Mouse (Mus musculus) lung, embryonic 14.5 days (tissue): ENCODE results near the gene Atrip. TPM values are rescaled to one million over a fixed set of nuclear protein-coding genes. Genes with fewer than 3 reads are reported as not detected.
A peak's percentile ranks its signal among the peaks of the same experiment; 100 is the strongest.

ENCODE experiments used
- ATAC-seq: fragments of 200-750 bp; cut with Nextera tagmentation; 2 replicates; pipeline ENCODE4 v1.8.0; 2017; ENCODE audit warnings: mild to moderate bottlenecking, moderate TSS enrichment, moderate library complexity; ENCODE audit not compliant: insufficient read depth
- DNase-seq: peaks from one replicate; pipeline ENCODE4 v3.0.0-alpha.2; 2015
- H3K27ac ChIP-seq: fragments of 300-500 bp; sonication (generic); 2 replicates; pipeline ENCODE4 v1.5.1; 2014; ENCODE audit warnings: low read depth, mild to moderate bottlenecking, moderate library complexity
- H3K27me3 ChIP-seq: fragments of 300-500 bp; sonication (generic); 2 replicates; pipeline ENCODE4 v1.6.1; 2014; ENCODE audit warnings: low read length, control low read depth; ENCODE audit not compliant: insufficient read depth
- H3K36me3 ChIP-seq: fragments of 300-500 bp; sonication (generic); 2 replicates; pipeline ENCODE4 v1.6.1; 2014; ENCODE audit warnings: control low read depth; ENCODE audit not compliant: insufficient read depth
- H3K4me1 ChIP-seq: fragments of 300-500 bp; sonication (generic); 2 replicates; pipeline ENCODE4 v1.6.1; 2014; ENCODE audit warnings: antibody characterized with exemption, control low read depth; ENCODE audit not compliant: insufficient read depth
- H3K4me2 ChIP-seq: fragments of 300-500 bp; sonication (generic); 2 replicates; pipeline ENCODE4 v1.6.1; 2014; ENCODE audit warnings: mild to moderate bottlenecking
- H3K4me3 ChIP-seq: fragments of 300-500 bp; sonication (generic); 2 replicates; pipeline ENCODE4 v1.5.1; 2014; ENCODE audit warnings: low read depth, low read length
- H3K9ac ChIP-seq: fragments of 300-500 bp; sonication (generic); 2 replicates; pipeline ENCODE4 v1.6.1; 2014
- H3K9me3 ChIP-seq: fragments of 300-500 bp; sonication (generic); 2 replicates; pipeline ENCODE4 v1.6.1; 2016; ENCODE audit warnings: low read depth, low read length, control low read depth
- CTCF ChIP-seq: IDR thresholded peaks from 2 replicates; pipeline ENCODE4 v1.5.1; 2016; ENCODE audit warnings: antibody characterized with exemption, low read depth
- WGBS: fragments of 180-500 bp; shearing (Covaris S2); extraction: QIAGEN DNeasy Blood & Tissue Kit; methylation state at CpG from one replicate; pipeline ENCODE4 v1.1.7; 2014; 5-methylcytosine and 5-hydroxymethylcytosine counted together
- polyA plus RNA-seq: library from polyadenylated mRNA; unstranded; fragments of >200 nt; fragmentation: Nextera tagmentation; extraction: Ambion mirVana; gene quantifications from 2 replicates; pipeline ENCODE4 v1.2.1, GENCODE M21; 2014

The Atrip gene
- polyA plus RNA-seq, 1 experiment from 2014 or later, result 27.6 TPM

DNA sequence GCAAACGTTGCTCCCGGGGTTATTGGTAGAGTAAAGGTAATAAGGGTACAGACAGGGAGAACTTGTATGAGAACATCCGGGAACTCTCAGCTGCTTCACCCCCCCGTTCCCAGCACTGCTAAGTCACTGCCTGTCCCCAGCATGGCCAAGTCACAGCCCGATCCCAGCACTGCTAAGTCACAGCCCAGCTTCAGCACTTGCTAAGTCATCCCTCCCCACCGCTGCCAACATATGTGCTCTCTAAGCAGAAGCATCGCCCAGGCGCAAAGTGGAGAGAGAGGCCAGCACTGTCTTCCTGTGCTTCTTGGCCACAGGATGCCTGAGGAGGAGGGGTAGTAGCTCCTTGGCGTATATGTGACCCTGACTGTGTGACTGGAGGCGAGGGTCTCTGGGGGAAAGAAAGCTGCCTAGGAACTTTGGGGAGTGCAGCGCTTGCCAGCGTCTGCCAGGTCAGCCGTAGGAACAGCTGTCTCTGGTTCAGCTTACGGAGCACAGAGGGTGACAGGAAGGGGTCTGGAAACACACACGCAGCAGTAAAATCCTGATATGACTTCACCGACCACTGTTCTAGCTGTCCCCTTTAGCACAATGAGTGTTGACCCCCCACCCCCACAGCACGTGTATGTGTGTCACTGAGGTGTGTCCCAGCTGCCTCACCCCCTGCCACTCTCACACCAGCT lies 64.1 kb downstream of the Atrip start:
- H3K9ac ChIP-seq, result no peak overlapping the region

GRCm38 (mm10) chr9:109008994-109009635 lies 64.8 kb downstream of the Atrip start:
- WGBS, result 69% methylated on average over 8 of the region's 10 CpGs
- Histone ChIP-seq H3K36me3 (0 out of 2 replicates have a peak, but pooled peaks cover 7% of the 10 kb centered on the region), H3K27ac (no peak overlapping the region), H3K4me3 (no peak overlapping the region), H3K4me1 (no peaks in the 10 kb centered on the region), H3K9ac (no peak overlapping the region), H3K9me3 (no peaks in the 10 kb centered on the region), H3K27me3 (no peaks in the 10 kb centered on the region), H3K4me2 (no peak overlapping the region)
- TF ChIP-seq CTCF, result no peak
- DNase-seq (no peak), ATAC-seq (no peak)

More for the DNA sequence above, 64.1 kb downstream of the Atrip start:
- Histone ChIP-seq H3K9me3 (no peaks in the 10 kb centered on the region), H3K4me1 (no peaks in the 10 kb centered on the region), H3K27ac (no peak overlapping the region), H3K27me3 (no peaks in the 10 kb centered on the region), H3K4me3 (no peak overlapping the region), H3K36me3 (0 out of 2 replicates have a peak, but pooled peaks cover 7% of the 10 kb centered on the region), H3K4me2 (no peak overlapping the region)
- WGBS, result 36% methylated on average over 17 of the region's 17 CpGs
- ATAC-seq (peak; percentile 49; the same call in 1 of the 2 replicates), DNase-seq (peak; percentile 39)
- TF ChIP-seq CTCF, result no peak

DNA sequence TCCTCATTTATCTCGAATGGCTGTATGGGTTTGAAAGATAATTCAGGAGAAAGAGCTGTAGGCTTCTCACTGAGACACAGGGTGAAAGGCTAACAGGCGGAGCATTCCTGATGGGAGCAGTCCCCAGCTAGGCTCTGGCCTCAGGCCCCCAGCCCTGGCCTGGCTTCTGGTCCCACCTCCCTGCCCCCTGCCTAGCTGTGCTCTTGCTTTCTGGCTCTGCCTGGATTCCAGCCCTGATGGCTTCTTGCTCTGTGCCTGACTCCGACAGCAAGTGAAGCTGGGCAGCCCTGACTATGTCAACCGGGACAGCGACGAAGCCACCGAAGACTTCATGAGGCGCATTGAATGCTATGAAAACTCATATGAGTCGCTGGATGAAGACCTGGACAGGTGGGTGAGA lies 65.8 kb downstream of the Atrip start:
- Histone ChIP-seq H3K9me3 (no peaks in the 10 kb centered on the region), H3K27ac (no peak overlapping the region), H3K4me1 (no peaks in the 10 kb centered on the region), H3K4me2 (no peak overlapping the region), H3K36me3 (0 out of 2 replicates have a peak, but pooled peaks cover 7% of the 10 kb centered on the region), H3K9ac (no peak overlapping the region), H3K27me3 (no peaks in the 10 kb centered on the region), H3K4me3 (no peak overlapping the region)
- 82% methylated on average over 9 of the region's 9 CpGs for WGBS
- no peak for DNase-seq
- no peak for ATAC-seq
- no peak for TF ChIP-seq CTCF

Other genes starting within 250 kb of the Atrip start
- gene Celsr3, start 247.8 kb downstream of the Atrip start, polyA plus RNA-seq, result 0.14 and 0.17 TPM in 2 replicates
- 10.7 and 12.0 TPM in 2 replicates for gene Slc26a6, start 220.8 kb downstream of the Atrip start, polyA plus RNA-seq
- gene Tmem89, start 159.5 kb downstream of the Atrip start, polyA plus RNA-seq, result not detected in 2 replicates
- gene Uqcrc1, start 137.5 kb downstream of the Atrip start, polyA plus RNA-seq, result 446 and 454 TPM in 2 replicates
- 1.7 and 2.1 TPM in 2 replicates for gene Col7a1, start 120.5 kb downstream of the Atrip start, polyA plus RNA-seq
- gene Ucn2, start 88.1 kb downstream of the Atrip start, polyA plus RNA-seq, result not detected in 2 replicates
- gene Pfkfb4, start 82.3 kb downstream of the Atrip start, polyA plus RNA-seq, result 7.6 and 9.7 TPM in 2 replicates
- 56.6 and 61.0 TPM in 2 replicates for gene Shisa5, start 35.6 kb downstream of the Atrip start, polyA plus RNA-seq
- gene Trex1, start 14.4 kb downstream of the Atrip start, polyA plus RNA-seq, result 10.6 and 11.6 TPM in 2 replicates
- 9.3 and 10.6 TPM in 2 replicates for gene Ccdc51, start 8.4 kb upstream of the Atrip start, polyA plus RNA-seq
- 599 and 638 TPM in 2 replicates for gene Tma7, start 8.5 kb upstream of the Atrip start, polyA plus RNA-seq
- 16.1 and 18.4 TPM in 2 replicates for gene Plxnb1, start 21.3 kb upstream of the Atrip start, polyA plus RNA-seq
- not detected in 2 replicates for gene Fbxw21, start 87.9 kb upstream of the Atrip start, polyA plus RNA-seq
- not detected in 2 replicates for gene Fbxw13, start 121.9 kb upstream of the Atrip start, polyA plus RNA-seq
- not detected in 2 replicates for gene Fbxw20, start 160.6 kb upstream of the Atrip start, polyA plus RNA-seq
- not detected in 2 replicates for gene Fbxw14, start 213.6 kb upstream of the Atrip start, polyA plus RNA-seq